Mouse (Mus musculus): ENCODE data around the gene Ttc39b.

DNA sequence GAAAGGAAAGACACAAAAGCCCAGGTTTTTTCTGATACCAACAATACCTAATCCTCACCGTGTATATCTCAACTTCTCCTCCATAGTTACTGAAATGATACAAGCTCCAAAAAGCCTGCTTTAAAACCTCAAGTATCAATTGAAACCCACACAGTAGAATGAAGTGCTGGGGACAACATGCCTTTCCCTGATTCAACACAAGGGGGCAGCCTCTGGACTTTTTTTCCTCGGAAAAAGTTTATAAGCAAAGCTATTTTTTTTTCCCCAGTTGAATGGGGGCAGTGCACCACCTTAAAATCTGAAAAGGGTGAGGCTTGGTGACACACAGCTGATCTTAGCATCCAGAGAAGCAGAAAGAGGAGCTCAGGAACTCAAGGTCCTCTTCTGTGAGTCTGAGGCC is 62.1 kb downstream of the Ttc39b start:
- TF ChIP-seq CTCF (IDR thresholded peaks at IDR 0.05; ENCODE audit: low read depth) (peak; percentile 48; the same call in 1 of the 2 replicates), EP300 (IDR thresholded peaks at IDR 0.05; ENCODE audit: low read depth) (no peak)

Measured in liver, embryonic 14.5 days (tissue).